Comparison of ENCODE assay signal across 22 mouse cellular contexts in genomic region chr8:89210684-89211083, GRCm38 (mm10).
DNase-seq lines count a peak whose midpoint lies in the region; ATAC-seq lines count a peak whose summit lies in the region.
"Had no signal": no experiment of that assay in that cellular context is flagged by ENCODE, and none has a peak within 500 bp of the region (broad histone marks: within the 10 kb centered on the region; RNA-seq: fewer than 3 reads in every experiment).

No protein-coding gene starts in this region.

- DNase-seq in embryonic facial prominence, embryonic 14.5 days (ENCODE audit: low spot score) = peak; percentile 15
- no peak for DNase-seq in embryonic facial prominence, embryonic 10.5 days (ENCODE audit: low spot score)
- DNase-seq in midbrain, embryonic 11.5 days (ENCODE audit: low spot score, missing footprints) = peak; percentile 28
- no peak for DNase-seq in natural killer cell, adult 2 months (ENCODE audit: low spot score in 2 of 2)
- DNase-seq: adrenal gland, adult 8-10 months; adrenal gland, postnatal 25 days; cerebellum, adult 11-12 months; cerebellum, adult 8-10 months; cerebellum, postnatal 36 days; embryo, embryonic 11 days; gastrocnemius, postnatal 14 days; heart, adult 11 months had no signal

- no peaks in the 10 kb centered on the region for H3K9me3 ChIP-seq in embryonic facial prominence, embryonic 14.5 days (ENCODE audit: control insufficient read depth, low read length)
- H3K9me3 ChIP-seq in embryonic facial prominence, embryonic 10.5 days = no peaks in the 10 kb centered on the region
- no peaks in the 10 kb centered on the region for H3K9me3 ChIP-seq in intestine, embryonic 15.5 days
- H3K9me3 ChIP-seq in intestine, embryonic 16.5 days (ENCODE audit: control insufficient read depth, low read length) = no peaks in the 10 kb centered on the region
- no peaks in the 10 kb centered on the region for H3K9me3 ChIP-seq in midbrain, embryonic 11.5 days (ENCODE audit: control insufficient read depth, low read length)
- H3K9me3 ChIP-seq in midbrain, embryonic 16.5 days (replicated peaks; ENCODE audit: control insufficient read depth, low read length, poor library complexity, severe bottlenecking) = no peaks in the 10 kb centered on the region
- H3K9me3 ChIP-seq: embryonic facial prominence, embryonic 15.5 days; forebrain, embryonic 12.5 days; forebrain, embryonic 15.5 days; hindbrain, embryonic 12.5 days; hindbrain, embryonic 15.5 days had no signal

- no peaks in the 10 kb centered on the region for H3K4me1 ChIP-seq in embryonic facial prominence, embryonic 14.5 days (ENCODE audit: control insufficient read depth, insufficient read depth, low read length)
- H3K4me1 ChIP-seq in embryonic facial prominence, embryonic 10.5 days = no peaks in the 10 kb centered on the region
- H3K4me1 ChIP-seq in intestine, embryonic 15.5 days (replicated peaks) = no peaks in the 10 kb centered on the region
- H3K4me1 ChIP-seq in intestine, embryonic 16.5 days (ENCODE audit: control insufficient read depth, insufficient read depth, low read length) = peaks cover 5% of the 10 kb centered on the region; the same call in 1 of the 2 replicates
- H3K4me1 ChIP-seq in midbrain, embryonic 11.5 days (ENCODE audit: control insufficient read depth, insufficient read depth, low read length) = no peaks in the 10 kb centered on the region
- H3K4me1 ChIP-seq in midbrain, embryonic 16.5 days (ENCODE audit: control insufficient read depth, insufficient read depth, low read length) = no peaks in the 10 kb centered on the region
- H3K4me1 ChIP-seq: embryonic facial prominence, embryonic 15.5 days; forebrain, embryonic 12.5 days; forebrain, embryonic 15.5 days; hindbrain, embryonic 12.5 days; hindbrain, embryonic 15.5 days had no signal

- H3K27me3 ChIP-seq in embryonic facial prominence, embryonic 14.5 days (replicated peaks; ENCODE audit: control insufficient read depth, insufficient read depth, low read length) = no peaks in the 10 kb centered on the region
- H3K27me3 ChIP-seq in embryonic facial prominence, embryonic 10.5 days (replicated peaks; ENCODE audit: low read depth, poor library complexity, severe bottlenecking) = no peaks in the 10 kb centered on the region
- no peaks in the 10 kb centered on the region for H3K27me3 ChIP-seq in intestine, embryonic 15.5 days (replicated peaks)
- no peaks in the 10 kb centered on the region for H3K27me3 ChIP-seq in intestine, embryonic 16.5 days (replicated peaks; ENCODE audit: control insufficient read depth, insufficient read depth, low read length)
- no peaks in the 10 kb centered on the region for H3K27me3 ChIP-seq in midbrain, embryonic 11.5 days (ENCODE audit: control insufficient read depth, insufficient read depth, low read length)
- no peaks in the 10 kb centered on the region for H3K27me3 ChIP-seq in midbrain, embryonic 16.5 days (ENCODE audit: control insufficient read depth, insufficient read depth, low read depth, low read length)
- H3K27me3 ChIP-seq: embryonic facial prominence, embryonic 15.5 days; forebrain, embryonic 12.5 days; forebrain, embryonic 15.5 days; hindbrain, embryonic 12.5 days; hindbrain, embryonic 15.5 days had no signal

- no peak overlapping the region for H3K27ac ChIP-seq in embryonic facial prominence, embryonic 14.5 days (replicated peaks; ENCODE audit: low read depth, low read length)
- no peak overlapping the region for H3K27ac ChIP-seq in embryonic facial prominence, embryonic 10.5 days (replicated peaks)
- peak overlapping the region; percentile 22; the same call in 1 of the 2 replicates for H3K27ac ChIP-seq in intestine, embryonic 15.5 days
- no peak overlapping the region for H3K27ac ChIP-seq in intestine, embryonic 16.5 days (ENCODE audit: low read length)
- H3K27ac ChIP-seq in midbrain, embryonic 11.5 days (ENCODE audit: low read depth, low read length) = no peak overlapping the region
- H3K27ac ChIP-seq in midbrain, embryonic 16.5 days (ENCODE audit: low read length) = no peak overlapping the region
- H3K27ac ChIP-seq: embryonic facial prominence, embryonic 15.5 days; forebrain, embryonic 12.5 days; forebrain, embryonic 15.5 days; hindbrain, embryonic 12.5 days; hindbrain, embryonic 15.5 days had no signal

- 47% methylated on average over 1 of the region's 1 CpGs for WGBS in embryonic facial prominence, embryonic 14.5 days
- 75% methylated on average over 1 of the region's 1 CpGs for WGBS in embryonic facial prominence, embryonic 10.5 days
- 46% methylated on average over 1 of the region's 1 CpGs for WGBS in intestine, embryonic 15.5 days
- WGBS in intestine, embryonic 16.5 days = 29% methylated on average over 1 of the region's 1 CpGs
- 52% methylated on average over 1 of the region's 1 CpGs for WGBS in midbrain, embryonic 11.5 days
- WGBS in midbrain, embryonic 16.5 days = 68% methylated on average over 1 of the region's 1 CpGs

- ATAC-seq in embryonic facial prominence, embryonic 14.5 days (ENCODE audit: low read depth) = no peak
- ATAC-seq in intestine, embryonic 15.5 days = peak; percentile 71
- ATAC-seq in intestine, embryonic 16.5 days = no peak; the same call in 1 of the 2 replicates
- ATAC-seq in midbrain, embryonic 11.5 days (ENCODE audit: low FRiP score) = no peak
- no peak for ATAC-seq in midbrain, embryonic 16.5 days
- ATAC-seq: activated CD4-positive, CD25-positive, alpha-beta regulatory T cell, adult 4 months; forebrain, embryonic 15.5 days had no signal

- no peak overlapping the region for H3K4me3 ChIP-seq in embryonic facial prominence, embryonic 14.5 days (ENCODE audit: low read depth, low read length)
- no peak overlapping the region for H3K4me3 ChIP-seq in embryonic facial prominence, embryonic 10.5 days
- no peak overlapping the region for H3K4me3 ChIP-seq in intestine, embryonic 15.5 days (replicated peaks)
- H3K4me3 ChIP-seq in intestine, embryonic 16.5 days (ENCODE audit: low read length) = no peak overlapping the region
- H3K4me3 ChIP-seq in midbrain, embryonic 11.5 days (ENCODE audit: low read depth, low read length) = no peak overlapping the region
- H3K4me3 ChIP-seq in midbrain, embryonic 16.5 days (ENCODE audit: low read depth, low read length) = no peak overlapping the region
- H3K4me3 ChIP-seq: embryonic facial prominence, embryonic 15.5 days; forebrain, embryonic 12.5 days; forebrain, embryonic 15.5 days; hindbrain, embryonic 12.5 days; hindbrain, embryonic 15.5 days had no signal

- no peak overlapping the region for H3K9ac ChIP-seq in embryonic facial prominence, embryonic 14.5 days (ENCODE audit: low read depth, low read length)
- H3K9ac ChIP-seq in intestine, embryonic 15.5 days = no peak overlapping the region
- H3K9ac ChIP-seq in intestine, embryonic 16.5 days (ENCODE audit: low read depth, low read length) = no peak overlapping the region
- no peak overlapping the region for H3K9ac ChIP-seq in midbrain, embryonic 11.5 days (ENCODE audit: low read length)
- H3K9ac ChIP-seq in midbrain, embryonic 16.5 days (ENCODE audit: low read depth, low read length) = no peak overlapping the region
- H3K9ac ChIP-seq: embryonic facial prominence, embryonic 15.5 days; forebrain, embryonic 12.5 days; forebrain, embryonic 15.5 days; hindbrain, embryonic 12.5 days; hindbrain, embryonic 15.5 days had no signal

- H3K36me3 ChIP-seq in embryonic facial prominence, embryonic 14.5 days (ENCODE audit: control insufficient read depth, insufficient read depth, low read length) = no peaks in the 10 kb centered on the region
- no peaks in the 10 kb centered on the region for H3K36me3 ChIP-seq in embryonic facial prominence, embryonic 10.5 days (replicated peaks)
- H3K36me3 ChIP-seq in intestine, embryonic 15.5 days = no peaks in the 10 kb centered on the region
- H3K36me3 ChIP-seq in intestine, embryonic 16.5 days (ENCODE audit: control insufficient read depth, insufficient read depth, low read length) = no peaks in the 10 kb centered on the region
- no peaks in the 10 kb centered on the region for H3K36me3 ChIP-seq in midbrain, embryonic 11.5 days (ENCODE audit: control insufficient read depth, insufficient read depth, low read length)
- no peaks in the 10 kb centered on the region for H3K36me3 ChIP-seq in midbrain, embryonic 16.5 days (ENCODE audit: control insufficient read depth, insufficient read depth, low read length)
- H3K36me3 ChIP-seq: embryonic facial prominence, embryonic 15.5 days; forebrain, embryonic 12.5 days; forebrain, embryonic 15.5 days; hindbrain, embryonic 12.5 days; hindbrain, embryonic 15.5 days had no signal

- no peak overlapping the region for H3K4me2 ChIP-seq in embryonic facial prominence, embryonic 14.5 days (ENCODE audit: low read depth, low read length)
- H3K4me2 ChIP-seq in intestine, embryonic 15.5 days (replicated peaks) = no peak overlapping the region
- H3K4me2 ChIP-seq in intestine, embryonic 16.5 days (ENCODE audit: low read depth, low read length) = no peak overlapping the region
- H3K4me2 ChIP-seq in midbrain, embryonic 11.5 days = no peak overlapping the region
- no peak overlapping the region for H3K4me2 ChIP-seq in midbrain, embryonic 16.5 days (ENCODE audit: low read length)
- H3K4me2 ChIP-seq: embryonic facial prominence, embryonic 15.5 days; forebrain, embryonic 12.5 days; forebrain, embryonic 15.5 days; heart, embryonic 11.5 days; hindbrain, embryonic 12.5 days; hindbrain, embryonic 15.5 days had no signal

Comparison
In these comparisons a context has a peak if more than half of its experiments do, and no peak if none do; other contexts are left out.
1. DNase-seq: peak in embryonic facial prominence, embryonic 14.5 days (single experiment) and midbrain, embryonic 11.5 days (single experiment); none in embryonic facial prominence, embryonic 10.5 days (single experiment) and natural killer cell, adult 2 months (0 of 2).